ENCODE assay signal across 9 mouse cellular contexts in the genomic region with DNA sequence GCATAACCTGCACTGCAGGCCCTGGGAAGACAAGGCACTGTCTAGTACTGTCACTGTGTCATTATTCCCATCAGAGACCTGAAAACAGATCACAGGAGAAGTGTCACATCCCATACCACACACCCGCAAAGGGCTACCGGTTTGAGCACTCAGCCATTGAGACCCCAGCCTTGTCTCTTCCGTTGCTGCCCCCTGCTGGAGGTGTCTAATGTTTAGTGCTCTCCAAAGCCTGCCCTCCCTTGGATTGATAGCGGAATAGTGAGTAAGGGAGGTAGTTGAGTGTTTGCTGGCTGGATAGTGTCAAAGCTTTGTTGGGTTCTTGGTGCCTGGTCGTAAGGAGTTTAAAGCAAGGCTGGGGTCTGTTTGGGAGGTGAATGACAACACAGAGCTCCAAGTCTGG.
DNase-seq lines count a peak whose midpoint lies in the region; ATAC-seq and TF ChIP-seq lines count a peak whose summit lies in the region.
"Had no signal": no experiment of that assay in that cellular context is flagged by ENCODE, and none has a peak within 500 bp of the region (broad histone marks: within the 10 kb centered on the region; RNA-seq: fewer than 3 reads in every experiment).

No protein-coding gene starts in this region.

- TF ChIP-seq CTCF in stomach, postnatal 0 days (IDR thresholded peaks at IDR 0.05; ENCODE audit: low read depth) = peak; percentile 66

- peak; percentile 62 for DNase-seq in embryo, embryonic 10 days (ENCODE audit: low spot score)
- no peak for DNase-seq in embryo, embryonic 9.5 days (ENCODE audit: extremely low spot score)
- peak; percentile 77 for DNase-seq in right cerebral cortex, postnatal 14 days
- DNase-seq in right cerebral cortex, postnatal 25 days = no peak
- peak; percentile 61 for DNase-seq in heart, postnatal 4 days
- DNase-seq in liver, embryonic 13.5 days = no peak
- DNase-seq in stomach, postnatal 0 days (ENCODE audit: low spot score) = peak; percentile 26
- no peak for DNase-seq in forebrain, embryonic 14.5 days (ENCODE audit: low spot score)

- peak overlapping the region; percentile 30 for H3K27ac ChIP-seq in liver, embryonic 13.5 days
- H3K27ac ChIP-seq in stomach, postnatal 0 days (replicated peaks) = no peak overlapping the region
- no peak overlapping the region for H3K27ac ChIP-seq in forebrain, embryonic 14.5 days (ENCODE audit: low read depth, low read length)
- H3K27ac ChIP-seq: heart, embryonic 15.5 days had no signal

- no peak overlapping the region for H3K9ac ChIP-seq in liver, embryonic 13.5 days
- no peak overlapping the region for H3K9ac ChIP-seq in stomach, postnatal 0 days (ENCODE audit: low read length)
- H3K9ac ChIP-seq in forebrain, embryonic 14.5 days (ENCODE audit: low read length) = no peak overlapping the region
- H3K9ac ChIP-seq: heart, embryonic 15.5 days had no signal

- peaks cover 12% of the 10 kb centered on the region for H3K4me1 ChIP-seq in liver, embryonic 13.5 days (replicated peaks)
- H3K4me1 ChIP-seq in stomach, postnatal 0 days (replicated peaks; ENCODE audit: control insufficient read depth, insufficient read depth) = peaks cover 6% of the 10 kb centered on the region; the same call in 1 of the 2 replicates
- H3K4me1 ChIP-seq in forebrain, embryonic 14.5 days (ENCODE audit: control insufficient read depth, insufficient read depth, low read length) = no peaks in the 10 kb centered on the region

- no peak overlapping the region for H3K4me2 ChIP-seq in liver, embryonic 13.5 days
- H3K4me2 ChIP-seq in stomach, postnatal 0 days (replicated peaks; ENCODE audit: low read depth) = no peak overlapping the region
- H3K4me2 ChIP-seq in forebrain, embryonic 14.5 days (ENCODE audit: low read length) = no peak overlapping the region
- H3K4me2 ChIP-seq: heart, embryonic 15.5 days had no signal

- H3K9me3 ChIP-seq in liver, embryonic 13.5 days (replicated peaks) = no peaks in the 10 kb centered on the region
- H3K9me3 ChIP-seq in stomach, postnatal 0 days (ENCODE audit: control insufficient read depth, low read length) = no peaks in the 10 kb centered on the region
- no peaks in the 10 kb centered on the region for H3K9me3 ChIP-seq in forebrain, embryonic 14.5 days (replicated peaks; ENCODE audit: control insufficient read depth, low read length)
- H3K9me3 ChIP-seq: heart, embryonic 15.5 days had no signal

- no peak for TF ChIP-seq EP300 in stomach, postnatal 0 days (optimal IDR thresholded peaks at IDR 0.05)

- no peak overlapping the region for H3K4me3 ChIP-seq in liver, embryonic 13.5 days (replicated peaks)
- H3K4me3 ChIP-seq in stomach, postnatal 0 days (ENCODE audit: low read depth, low read length) = no peak overlapping the region
- H3K4me3 ChIP-seq in forebrain, embryonic 14.5 days (ENCODE audit: low read depth, low read length) = no peak overlapping the region
- H3K4me3 ChIP-seq: heart, embryonic 15.5 days had no signal

- WGBS in liver, embryonic 13.5 days (ENCODE audit: insufficient replicate concordance) = 34% methylated on average over 5 of the region's 5 CpGs
- WGBS in stomach, postnatal 0 days = 51% methylated on average over 5 of the region's 5 CpGs
- WGBS in forebrain, embryonic 14.5 days = 58% methylated on average over 5 of the region's 5 CpGs

- ATAC-seq in liver, embryonic 13.5 days (ENCODE audit: low read depth) = peak; percentile 35; the same call in 1 of the 2 replicates
- peak; percentile 41; the same call in 1 of the 2 replicates for ATAC-seq in stomach, postnatal 0 days (ENCODE audit: low FRiP score, low TSS enrichment)
- no peak for ATAC-seq in forebrain, embryonic 14.5 days

- no peaks in the 10 kb centered on the region for H3K27me3 ChIP-seq in liver, embryonic 13.5 days
- no peaks in the 10 kb centered on the region for H3K27me3 ChIP-seq in stomach, postnatal 0 days (ENCODE audit: control insufficient read depth, insufficient read depth, low read length)
- no peaks in the 10 kb centered on the region for H3K27me3 ChIP-seq in forebrain, embryonic 14.5 days (replicated peaks; ENCODE audit: control insufficient read depth, insufficient read depth, low read length)
- H3K27me3 ChIP-seq: heart, embryonic 15.5 days had no signal

- 0 out of 2 replicates have a peak, but pooled peaks cover 2% of the 10 kb centered on the region for H3K36me3 ChIP-seq in liver, embryonic 13.5 days
- H3K36me3 ChIP-seq in stomach, postnatal 0 days (ENCODE audit: control insufficient read depth, insufficient read depth, low read length) = no peaks in the 10 kb centered on the region; the same call in 1 of the 2 replicates
- no peaks in the 10 kb centered on the region for H3K36me3 ChIP-seq in forebrain, embryonic 14.5 days (ENCODE audit: control insufficient read depth, insufficient read depth, low read length)
- H3K36me3 ChIP-seq: heart, embryonic 15.5 days had no signal

Comparison
In these comparisons a context has a peak if more than half of its experiments do, and no peak if none do; other contexts are left out.
1. DNase-seq: peak in embryo, embryonic 10 days (single experiment), right cerebral cortex, postnatal 14 days (single experiment), heart, postnatal 4 days (single experiment) and stomach, postnatal 0 days (single experiment); none in embryo, embryonic 9.5 days (single experiment), right cerebral cortex, postnatal 25 days (single experiment), liver, embryonic 13.5 days (single experiment) and forebrain, embryonic 14.5 days (single experiment).